Mouse (Mus musculus) retina, adult 2 months (tissue): Measurements from ENCODE around the gene Cdc25b.

Experiments
- DNase-seq: peaks from one replicate; pipeline ENCODE4 v3.0.0-alpha.2; 2012; ENCODE audit warnings: low read depth, low spot score

The Cdc25b gene

GRCm38 (mm10) chr2:131159938-131160581 lies 26.7 kb upstream of the Cdc25b start, which contains the start of gene 1700037H04Rik:
Gene 1700037H04Rik (minus strand): TSS chr2:131160081.
- DNase-seq, result peak; percentile 95

DNA sequence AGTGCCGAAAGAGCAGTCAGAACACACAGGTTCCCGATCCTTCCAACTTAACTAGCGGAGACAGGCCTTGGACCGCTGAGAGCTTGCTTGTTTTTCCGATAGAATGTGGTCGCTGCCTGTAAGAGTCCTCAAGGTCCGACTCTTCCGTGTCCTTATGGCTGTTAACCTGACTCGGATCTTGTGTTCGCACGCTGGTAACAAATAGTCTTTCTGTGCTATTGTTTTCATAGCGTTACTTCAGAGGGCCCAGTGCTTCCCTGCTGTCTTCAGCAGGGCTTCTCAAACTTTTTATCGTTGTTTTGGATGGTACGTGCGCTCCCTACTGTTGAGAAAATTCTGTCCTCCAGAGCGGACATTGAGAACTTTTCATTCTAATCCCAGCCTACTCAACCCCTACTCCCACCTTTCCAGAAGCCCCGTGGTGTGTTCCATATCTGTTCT lies 26.1 kb upstream of the Cdc25b start:
- no peak for DNase-seq

- DNase-seq, result no peak
Observed at GRCm38 (mm10) chr2:131163924-131164323, 22.8 kb upstream of the Cdc25b start.

DNA sequence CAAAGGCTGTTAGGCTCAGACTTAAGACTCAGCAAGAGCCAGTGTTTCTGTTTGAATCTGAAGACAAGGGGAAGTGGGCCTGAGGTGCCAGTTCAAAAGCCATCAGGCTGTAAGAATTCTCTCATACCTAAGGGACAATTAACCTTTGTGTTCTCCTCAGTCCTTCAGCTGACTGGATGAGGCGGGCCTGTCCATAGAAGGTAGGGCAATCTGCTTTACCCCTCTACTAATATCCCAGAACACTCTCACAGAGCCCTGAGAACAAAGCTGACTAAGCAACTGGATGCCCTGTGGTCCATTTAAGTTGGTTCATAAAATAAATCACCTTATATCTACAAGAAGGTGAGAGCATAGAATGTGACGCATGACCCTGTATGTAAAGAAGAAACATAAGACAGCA lies 20.6 kb upstream of the Cdc25b start:
- DNase-seq, result no peak

DNA sequence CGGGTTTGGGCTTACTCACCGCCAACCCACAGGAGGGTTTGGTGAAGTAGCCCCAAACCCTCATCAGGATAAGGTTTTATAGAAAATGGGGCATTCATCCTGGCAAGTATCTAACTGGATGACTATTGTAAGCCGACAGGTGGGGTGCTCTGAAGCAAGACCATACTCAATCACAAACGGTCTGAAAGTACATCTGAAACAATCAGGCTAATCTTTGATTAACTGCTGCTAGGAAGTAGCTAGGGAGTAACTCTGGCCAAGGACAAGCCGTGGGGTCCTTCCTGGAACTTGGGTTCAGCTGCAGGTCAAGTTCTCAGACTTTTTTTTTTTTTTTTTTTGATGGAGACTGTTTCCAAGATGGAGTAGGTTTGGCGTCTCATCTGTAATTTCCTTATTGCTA lies 18.8 kb upstream of the Cdc25b start:
- no peak for DNase-seq

DNA sequence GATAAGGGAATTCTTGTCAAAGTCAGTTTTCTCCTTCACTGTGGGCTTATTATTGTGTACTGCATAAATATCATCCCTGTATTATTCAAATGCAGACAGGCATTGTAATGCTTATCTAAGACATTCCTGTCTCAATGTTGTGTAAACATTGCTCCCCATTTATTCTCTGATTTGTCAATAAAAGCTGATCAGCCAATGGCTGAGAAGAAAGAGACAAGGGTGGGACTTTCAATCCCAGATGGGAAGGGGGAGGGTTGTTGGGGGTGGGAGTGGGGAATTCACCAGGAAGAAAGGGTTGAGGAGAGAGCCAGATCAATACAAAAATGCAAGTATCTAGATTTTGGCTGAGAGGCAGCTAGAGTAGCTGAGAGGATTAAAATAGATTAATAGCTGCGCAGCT lies 17.8 kb upstream of the Cdc25b start:
- no peak for DNase-seq

DNA sequence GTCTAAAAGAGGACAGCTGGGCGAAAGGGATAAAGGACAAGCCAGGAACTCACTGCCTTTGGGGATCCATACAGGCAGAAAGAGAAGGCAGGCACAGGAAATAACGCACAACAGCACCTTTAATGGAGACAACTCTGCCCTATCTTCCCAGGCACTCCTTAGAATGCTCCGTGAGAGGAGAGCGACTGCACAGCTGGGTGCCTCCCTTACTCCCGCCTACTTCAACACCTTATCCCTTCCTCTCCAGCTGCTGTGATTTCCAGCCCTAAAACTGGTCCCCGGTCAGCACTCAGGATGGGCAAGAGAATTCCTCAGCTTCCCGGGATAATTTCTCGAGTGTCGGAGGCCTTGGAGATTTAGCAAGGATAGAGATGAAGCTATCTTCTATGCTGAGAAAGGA lies 15.8 kb upstream of the Cdc25b start:
- DNase-seq, result no peak

GRCm38 (mm10) chr2:131171401-131172104 lies 15.2 kb upstream of the Cdc25b start:
- DNase-seq, result no peak

GRCm38 (mm10) chr2:131172322-131172721 lies 14.4 kb upstream of the Cdc25b start:
- DNase-seq, result no peak

DNA sequence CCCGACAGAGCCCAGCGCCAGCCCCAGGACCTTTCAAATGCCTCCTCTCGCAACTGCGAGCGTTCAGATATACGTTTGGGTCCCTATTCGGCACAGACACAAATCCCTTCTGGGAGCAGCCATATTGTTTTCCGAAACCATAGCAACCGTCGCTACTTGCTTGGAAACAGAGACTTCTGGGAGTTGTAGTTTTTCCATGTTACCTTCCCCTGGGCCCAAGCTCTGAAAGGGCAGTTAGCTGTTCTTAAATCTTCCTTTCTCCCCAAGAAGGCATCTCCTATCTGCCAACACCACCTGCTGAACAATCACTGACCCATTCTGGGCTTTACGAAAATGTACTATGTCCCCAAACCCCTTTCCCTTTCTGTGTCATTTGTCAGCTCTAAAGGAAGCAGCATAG lies 12.0 kb upstream of the Cdc25b start:
- DNase-seq, result peak; percentile 82

GRCm38 (mm10) chr2:131175286-131175944 lies 11.3 kb upstream of the Cdc25b start:
- DNase-seq, result no peak

GRCm38 (mm10) chr2:131175945-131176309 lies 10.8 kb upstream of the Cdc25b start:
- no peak for DNase-seq

GRCm38 (mm10) chr2:131176491-131176890 lies 10.3 kb upstream of the Cdc25b start:
- no peak for DNase-seq

DNA sequence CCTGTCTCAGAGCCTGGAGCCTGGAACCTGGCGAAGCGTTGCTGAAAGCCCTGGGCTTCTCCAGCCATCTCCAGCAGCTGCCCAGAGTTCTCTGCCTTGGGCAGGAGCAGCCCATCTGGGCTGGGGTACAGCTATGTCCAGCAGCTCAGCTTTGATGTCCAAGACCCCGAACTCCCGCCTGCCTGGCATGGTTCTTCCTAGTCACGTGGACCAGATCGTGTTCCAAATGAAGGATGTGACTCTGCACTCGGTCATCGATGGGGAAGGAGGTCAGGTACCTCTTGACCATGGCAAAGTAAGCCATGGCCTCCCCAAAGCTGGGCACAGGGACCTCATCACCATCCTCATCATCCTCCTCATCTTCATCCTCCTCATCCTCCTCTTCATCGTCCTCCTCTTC lies 8.8 kb upstream of the Cdc25b start:
- no peak for DNase-seq

DNA sequence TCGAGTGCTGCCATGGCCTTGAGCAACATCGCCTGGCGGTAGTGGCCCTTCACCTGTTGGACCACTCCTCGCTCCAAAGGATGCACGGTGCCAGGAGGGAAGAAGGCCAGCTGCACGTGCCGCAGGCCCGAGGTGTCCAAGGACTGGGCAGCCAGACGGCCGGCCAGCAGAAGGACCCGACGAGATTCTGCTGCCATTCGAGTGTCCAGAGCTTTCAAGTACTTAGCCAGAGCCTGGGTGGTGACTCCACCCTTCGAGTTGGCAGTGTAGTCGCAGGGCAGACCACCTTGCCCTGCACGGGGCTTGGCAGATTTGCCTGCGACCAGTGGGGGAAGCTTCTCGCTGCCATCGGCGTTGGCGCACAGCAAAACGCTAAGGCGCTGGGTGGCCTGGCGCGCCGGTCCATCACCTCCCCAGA lies 7.9 kb upstream of the Cdc25b start:
- no peak for DNase-seq

DNA sequence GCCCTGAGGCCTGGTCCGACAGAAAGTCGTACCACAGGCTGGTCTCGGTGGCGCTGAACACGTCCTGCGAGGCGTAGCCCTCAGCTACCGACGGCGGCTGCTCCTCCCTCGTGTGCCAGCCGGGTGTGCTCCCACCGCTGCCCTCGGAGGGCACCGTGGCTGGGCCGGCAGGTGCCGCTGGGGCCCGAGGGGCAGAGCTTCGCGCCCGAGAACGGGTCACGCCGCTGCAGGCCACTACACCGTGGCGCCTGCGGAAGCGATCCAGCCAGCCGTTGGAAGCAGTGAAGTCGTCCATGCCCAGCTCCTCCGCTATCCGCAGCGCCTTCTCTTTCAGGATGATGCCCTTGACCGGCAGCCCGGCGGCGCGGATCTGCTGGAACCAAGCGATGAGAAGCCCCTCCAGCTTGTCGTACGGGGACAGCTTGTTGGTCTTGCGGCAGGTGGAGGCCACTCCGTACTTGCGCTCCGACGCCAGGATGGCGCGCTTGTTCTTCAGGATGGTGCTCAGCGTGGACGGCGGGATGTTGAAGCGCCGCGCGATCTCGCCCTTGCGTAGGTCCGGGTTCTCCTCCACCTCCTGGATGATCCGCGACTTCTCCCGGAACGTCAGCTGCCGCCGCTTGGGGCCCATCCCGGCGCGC lies 7.4 kb upstream of the Cdc25b start:
- DNase-seq, result no peak

- peak; percentile 68 for DNase-seq
Observed at GRCm38 (mm10) chr2:131179990-131180587, 6.7 kb upstream of the Cdc25b start, which contains the start of gene Cenpb. Gene Cenpb (minus strand): TSS chr2:131180067.

DNA sequence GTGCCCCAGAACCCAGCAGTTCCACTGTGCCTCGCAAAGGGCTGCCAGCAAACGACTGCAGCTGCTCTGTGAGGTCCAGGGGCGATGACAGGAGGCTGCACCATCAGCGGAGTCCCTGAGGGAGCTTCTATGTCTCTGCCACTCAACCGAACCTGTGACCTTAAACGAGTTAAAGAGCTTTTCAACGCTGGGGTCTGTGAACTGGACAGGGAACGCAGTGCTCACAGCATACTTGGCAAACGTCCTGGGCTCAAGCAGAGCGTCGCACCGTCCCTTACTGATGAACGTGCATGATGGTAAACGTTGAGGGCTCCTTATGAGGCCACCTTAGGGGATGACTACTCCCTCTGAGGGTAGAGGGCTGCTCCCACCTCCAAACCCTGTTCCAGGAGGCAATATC lies 406 bp upstream of the Cdc25b start:
- no peak for DNase-seq

DNA sequence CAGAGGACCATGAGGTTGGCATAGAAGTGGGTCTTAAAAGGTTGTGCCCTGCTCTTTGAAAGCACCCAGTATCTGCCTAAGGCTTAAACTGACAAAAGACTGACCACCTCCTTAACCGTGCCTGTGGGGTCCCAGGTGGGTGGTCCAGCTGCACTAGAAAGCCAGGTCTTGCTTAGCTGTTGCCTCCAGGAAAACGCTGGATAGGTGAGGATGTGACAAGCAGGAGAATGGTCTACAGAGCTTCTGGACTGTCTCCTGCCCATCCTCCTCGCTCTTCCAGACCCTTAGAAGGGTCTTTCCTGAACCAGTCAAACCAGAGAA lies 813 bp downstream of the Cdc25b start:
- DNase-seq, result no peak

DNA sequence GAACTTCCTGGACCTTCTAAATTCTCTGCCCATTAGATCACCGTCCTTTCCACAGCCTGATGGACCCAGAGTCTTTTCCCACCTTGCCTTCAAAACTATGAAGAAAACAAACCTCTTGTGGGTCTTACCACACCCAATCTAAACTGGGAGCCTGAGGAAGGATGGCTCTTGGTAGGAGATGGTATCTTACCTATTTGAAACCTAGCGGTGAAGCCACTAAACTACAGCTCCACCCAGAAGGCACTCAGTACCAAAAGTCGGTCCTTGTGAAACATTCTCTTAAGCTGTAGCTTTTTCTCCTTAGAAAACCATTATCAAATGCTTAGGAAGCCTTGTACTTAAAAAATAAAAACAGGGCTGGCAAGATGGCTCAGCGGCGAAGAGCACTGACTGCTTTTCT lies 1.6 kb downstream of the Cdc25b start:
- no peak for DNase-seq

GRCm38 (mm10) chr2:131189521-131190309 lies 3.0 kb downstream of the Cdc25b start:
- no peak for DNase-seq
